Mouse (Mus musculus) layer of hippocampus, postnatal 14 days (tissue): Measurements from ENCODE around the gene Hoxa13. TPM values are rescaled to one million over a fixed set of nuclear protein-coding genes. Genes with fewer than 3 reads are reported as not detected.

ENCODE experiments used
- DNase-seq, 2 experiments: peaks; one replicate each; pipeline ENCODE4 v3.0.0; 2021 to 2022; ENCODE audit warnings: low spot score in 2 of 2, mixed read lengths in 1 of 2
- total RNA-seq, 2 experiments: library from RNA; stranded (reverse); gene quantifications; 2 replicates each; pipeline ENCODE4 v1.2.3; 2021

The Hoxa13 gene
- total RNA-seq, 2 experiments from 2014 or later: not detected

DNA sequence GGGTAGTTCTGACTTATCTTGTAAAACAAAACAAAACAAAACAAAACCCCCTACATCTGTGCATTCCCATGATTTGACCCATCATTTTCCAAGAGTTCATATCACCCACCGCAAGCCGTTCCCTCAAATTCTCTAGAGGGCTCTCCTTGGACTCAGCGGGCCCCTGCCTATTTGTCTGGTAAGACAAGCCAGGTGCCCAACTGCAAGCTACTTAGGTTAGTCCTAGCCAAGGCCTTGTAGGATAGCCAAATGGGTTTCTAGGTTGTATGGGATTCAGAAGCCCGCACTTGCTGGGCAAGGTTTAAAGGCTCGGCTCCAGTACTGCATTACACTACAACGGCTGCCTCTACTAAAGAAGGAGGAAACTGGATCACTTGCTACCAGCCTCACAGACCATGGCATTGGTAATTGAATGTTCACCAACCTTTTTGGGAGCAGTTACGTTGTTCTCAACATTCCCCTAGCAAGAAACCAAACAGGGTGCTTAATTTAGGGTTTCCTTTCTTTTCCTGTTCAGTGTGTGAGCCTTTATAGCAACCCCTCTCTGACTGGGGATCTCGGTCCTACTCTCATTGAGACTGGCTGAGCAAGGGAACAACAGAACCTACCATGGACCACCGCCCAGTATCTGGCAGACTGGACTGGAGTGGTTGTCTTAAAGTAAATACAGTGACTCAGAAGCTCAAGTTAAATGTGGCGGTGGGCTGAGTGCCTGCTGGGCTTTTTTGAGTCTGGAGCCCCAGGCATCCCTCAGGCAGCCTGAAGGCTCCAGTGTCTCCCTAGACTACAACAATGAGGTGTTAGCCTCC is 23.1 kb downstream of the Hoxa13 start:
- DNase-seq: no peak

DNA sequence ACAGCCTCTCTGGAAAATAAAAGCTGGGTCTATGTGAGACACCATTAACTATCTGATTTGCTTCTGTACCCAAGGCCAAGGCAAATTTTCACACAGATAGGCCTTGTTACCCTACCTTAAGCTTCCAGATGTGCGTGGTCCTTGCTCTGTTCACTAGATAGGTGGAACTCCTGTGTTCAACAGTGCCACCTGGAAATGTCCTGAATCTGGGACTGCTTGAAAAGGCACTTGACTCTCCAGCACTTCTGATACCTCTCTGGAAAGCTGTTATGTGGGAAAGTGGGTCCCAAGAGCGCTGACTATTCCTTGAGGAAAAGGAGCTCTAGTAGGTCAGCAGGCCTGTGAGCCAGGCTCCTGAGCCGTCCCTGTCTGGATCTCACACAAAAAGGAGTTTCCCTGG is 23.9 kb downstream of the Hoxa13 start:
- DNase-seq: no peak

DNA sequence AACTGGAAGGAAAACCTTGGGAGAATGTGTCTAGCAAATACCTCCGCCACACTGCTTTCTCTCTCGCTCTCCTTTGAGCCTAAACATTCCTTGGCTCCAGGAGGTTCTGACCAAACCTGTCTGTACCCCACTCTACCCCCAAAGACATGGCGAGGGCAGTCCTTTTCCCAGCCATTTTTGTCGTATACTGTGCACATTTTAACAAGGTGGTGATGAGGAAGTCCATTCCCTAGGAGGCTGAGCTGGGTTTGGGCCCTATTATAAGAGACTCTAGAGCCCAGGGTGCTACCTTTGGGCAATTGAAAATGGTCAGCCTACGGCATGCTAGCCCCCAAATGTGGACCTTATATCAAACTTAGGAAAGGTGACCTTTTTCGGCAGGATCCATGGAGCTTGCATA is 24.8 kb downstream of the Hoxa13 start:
- no peak for DNase-seq

DNA sequence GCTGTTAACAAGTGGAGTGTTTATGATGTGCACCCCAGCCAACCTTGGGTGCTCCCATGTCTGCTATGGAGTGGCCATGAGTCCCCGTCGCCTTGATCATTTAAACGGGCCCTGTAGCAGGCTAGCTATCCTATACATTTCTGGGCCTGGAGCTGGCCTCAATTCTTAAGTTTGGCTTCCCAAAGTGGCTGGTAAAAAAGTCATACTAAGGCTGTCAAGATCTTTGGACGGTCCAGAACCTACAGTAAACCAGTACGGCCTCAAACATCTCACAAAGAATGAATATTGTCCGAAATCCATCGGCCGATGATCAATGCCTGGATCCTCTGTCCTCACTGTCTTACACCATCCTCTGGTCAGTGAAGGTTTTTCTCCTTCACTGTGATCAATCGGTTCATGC is 25.4 kb downstream of the Hoxa13 start:
- DNase-seq: no peak

DNA sequence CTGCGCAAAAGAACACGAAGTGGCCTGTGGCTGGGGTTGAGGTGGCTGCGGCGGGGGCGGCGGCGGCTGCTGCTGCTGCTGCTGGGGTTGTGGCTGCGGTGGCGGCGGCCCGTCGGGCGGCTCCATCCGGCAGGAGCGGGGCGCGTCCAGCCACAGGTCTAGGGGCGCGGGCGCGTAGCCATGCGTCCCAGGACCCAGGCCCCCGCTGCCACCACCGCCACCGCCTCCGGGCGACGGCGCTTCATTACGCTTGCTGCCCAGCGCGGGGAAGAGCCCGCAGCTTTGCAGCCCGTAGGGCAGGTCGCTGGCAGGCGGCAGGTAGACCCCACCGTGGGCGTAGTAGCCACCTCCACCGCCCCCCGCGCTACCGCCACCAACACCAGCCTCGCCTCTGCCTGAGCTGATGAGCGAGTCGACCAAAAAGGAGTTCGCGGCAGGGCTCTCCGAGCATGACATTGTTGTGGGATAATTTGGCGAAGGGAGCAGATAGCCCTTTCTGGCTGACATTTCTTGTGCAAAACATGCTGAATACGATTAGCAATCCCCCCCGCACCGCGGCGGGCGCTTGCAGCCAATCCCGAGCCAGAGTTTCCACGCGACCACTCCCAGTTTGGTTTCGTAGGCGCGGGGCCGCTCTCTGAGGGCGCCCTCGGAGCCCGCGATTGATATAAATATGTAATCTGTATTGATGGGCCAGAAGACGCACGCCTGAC is 26.1 kb downstream of the Hoxa13 start:
- DNase-seq: no peak

DNA sequence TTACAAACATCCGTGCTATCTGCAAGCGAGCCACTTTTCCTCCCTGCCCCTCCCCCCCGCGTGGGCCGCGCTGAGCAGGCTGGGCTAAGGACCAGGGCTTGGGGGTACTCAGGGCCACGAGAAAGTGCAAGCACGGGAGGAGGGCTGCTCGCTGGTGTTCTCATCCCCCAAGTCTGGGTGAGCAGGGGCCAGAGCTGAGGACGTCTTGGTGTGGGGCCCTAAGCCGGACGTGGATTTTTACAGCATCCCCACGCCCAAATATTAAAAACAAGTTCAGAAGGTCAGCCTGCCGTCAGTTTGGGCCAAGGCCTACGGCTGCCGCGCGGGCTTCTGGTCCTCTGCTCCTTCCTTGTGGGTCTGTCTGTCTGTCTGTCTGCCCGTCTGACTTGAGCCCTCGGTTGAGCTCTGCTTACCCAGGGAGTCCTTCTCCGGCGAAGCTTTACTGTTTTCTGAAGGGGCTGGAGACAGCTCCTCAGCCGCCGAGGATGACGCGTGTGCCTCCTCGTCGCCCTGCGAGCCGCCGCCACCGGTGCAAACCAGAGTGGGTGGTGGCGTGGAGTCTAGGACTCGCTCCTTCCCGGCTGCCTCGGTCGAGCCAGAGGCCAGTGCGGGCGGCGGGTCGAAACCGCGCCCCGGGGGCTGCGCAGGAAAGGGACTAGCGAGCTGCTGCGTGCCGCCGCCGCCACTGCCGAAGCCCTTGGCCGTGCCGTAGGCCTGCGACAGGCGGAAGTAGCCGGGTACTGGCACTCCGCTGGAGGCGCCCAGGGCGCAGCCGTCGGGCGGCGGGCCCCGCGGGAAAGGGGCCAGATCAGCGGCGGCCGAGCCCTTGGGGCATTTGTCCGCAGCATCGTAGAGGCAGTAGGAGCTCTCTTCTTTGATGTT is 26.9 kb downstream of the Hoxa13 start:
- DNase-seq: no peak

DNA sequence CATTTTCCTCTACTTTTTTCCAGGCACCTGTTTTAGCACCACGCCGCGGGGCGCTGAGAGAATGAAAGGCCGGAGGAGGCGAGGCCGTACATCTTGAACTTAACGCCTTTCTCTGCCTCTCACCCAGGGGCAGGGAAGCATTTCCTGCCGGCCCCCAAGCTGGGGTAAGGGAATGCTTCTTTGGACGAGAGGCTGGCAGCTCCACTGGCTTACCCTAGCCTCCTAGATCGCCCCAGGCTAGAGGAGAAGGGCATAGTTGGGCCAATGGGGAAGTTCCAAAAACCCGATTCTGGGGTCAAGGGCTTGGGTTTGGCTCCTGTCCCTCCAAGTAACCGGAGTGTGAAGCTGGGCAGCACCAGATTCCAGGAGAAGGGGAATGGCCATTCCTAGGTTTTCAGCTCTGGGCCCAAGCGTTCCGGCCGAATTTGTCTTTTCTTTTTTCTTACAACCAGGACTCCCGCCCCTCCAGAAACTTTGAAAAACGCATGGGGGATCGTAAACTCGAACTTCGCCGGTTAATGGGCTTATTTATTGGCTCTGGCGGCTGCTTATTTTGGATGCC is 27.6 kb downstream of the Hoxa13 start:
- DNase-seq: no peak

DNA sequence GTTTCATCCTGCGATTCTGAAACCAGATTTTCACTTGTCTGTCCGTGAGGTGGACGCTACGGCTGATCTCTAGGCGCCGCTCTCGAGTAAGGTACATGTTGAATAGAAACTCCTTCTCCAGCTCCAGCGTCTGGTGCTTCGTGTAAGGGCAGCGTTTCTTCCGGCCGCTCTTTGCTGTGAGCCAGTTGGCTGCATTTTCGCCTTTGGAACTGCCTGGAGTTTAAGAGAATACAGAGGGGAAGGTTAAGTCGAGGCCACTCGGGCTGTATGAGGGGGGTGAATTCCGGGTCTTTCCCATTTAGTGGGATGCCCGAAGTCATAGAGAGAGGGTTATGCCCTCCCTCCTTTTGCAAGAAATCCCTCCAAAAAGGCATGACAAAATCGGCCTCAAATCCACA is 28.1 kb downstream of the Hoxa13 start:
- DNase-seq: no peak

DNA sequence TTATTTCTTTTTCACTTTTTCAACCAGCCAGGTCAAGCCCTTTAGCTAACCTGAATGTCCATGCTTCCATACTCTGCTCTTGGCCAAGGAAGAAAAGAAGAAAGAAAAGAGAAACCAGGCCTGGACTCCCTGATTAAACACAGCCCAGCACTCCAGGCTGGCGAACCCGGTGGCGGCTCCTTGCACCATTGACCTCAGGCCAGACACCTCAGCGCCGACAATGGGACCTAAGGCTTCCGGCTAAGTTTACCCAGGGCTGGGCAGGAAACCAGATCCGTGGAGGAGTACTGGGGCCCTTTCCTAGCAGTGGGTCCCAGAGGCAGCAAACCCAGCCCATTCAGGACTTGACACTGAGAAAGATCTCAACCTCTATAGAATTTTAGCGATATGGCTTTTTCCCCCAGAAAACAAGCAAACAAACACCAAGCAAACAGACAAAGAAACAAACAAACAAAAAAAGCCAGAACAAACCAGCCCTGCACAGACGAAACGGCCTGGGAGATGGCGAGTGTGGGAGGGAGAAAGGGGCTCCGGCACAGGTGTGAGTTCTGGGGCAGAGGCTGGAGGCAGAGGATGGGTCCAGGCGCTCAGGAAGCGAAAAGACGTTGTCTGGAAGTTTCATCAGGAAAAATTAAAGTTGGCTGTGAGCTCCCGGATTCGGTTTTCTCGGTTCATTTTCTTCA is 28.7 kb downstream of the Hoxa13 start:
- no peak for DNase-seq

DNA sequence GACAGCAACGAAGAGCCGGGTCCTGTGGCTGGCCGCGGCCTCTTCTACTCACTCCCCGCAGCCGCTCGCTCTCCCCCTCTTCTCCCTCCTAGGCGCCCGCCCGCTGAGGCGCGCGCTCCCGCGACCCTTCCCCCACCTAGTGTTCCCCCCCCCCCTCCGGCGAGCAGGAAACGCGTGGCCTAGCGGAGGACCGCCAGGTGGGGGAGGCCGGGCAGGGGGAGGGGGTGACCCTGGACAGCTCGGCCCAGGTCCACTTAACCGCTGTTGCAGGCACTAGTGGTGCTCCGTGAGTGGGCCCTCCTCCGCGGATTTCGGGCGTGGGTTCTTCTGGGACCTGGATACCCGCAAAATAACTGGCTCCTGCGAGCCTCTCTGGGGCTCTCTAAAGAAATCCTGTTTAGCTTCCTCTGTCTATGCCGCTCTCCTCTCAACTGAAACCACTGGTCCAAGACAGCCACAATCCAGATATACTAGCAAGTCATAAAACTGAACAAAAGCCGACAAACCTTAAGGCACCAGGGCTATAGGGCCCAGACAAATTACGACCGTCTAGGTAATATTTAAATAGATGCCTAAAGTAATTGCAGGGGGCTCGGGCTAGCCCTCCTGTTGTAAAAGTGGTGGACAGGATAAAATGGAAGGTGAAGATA is 30.0 kb downstream of the Hoxa13 start, which contains the start of gene Hoxa9:
Hoxa9 (minus strand) TSS at position 574 of the 650 bp plus-strand sequence.
- DNase-seq: no peak

DNA sequence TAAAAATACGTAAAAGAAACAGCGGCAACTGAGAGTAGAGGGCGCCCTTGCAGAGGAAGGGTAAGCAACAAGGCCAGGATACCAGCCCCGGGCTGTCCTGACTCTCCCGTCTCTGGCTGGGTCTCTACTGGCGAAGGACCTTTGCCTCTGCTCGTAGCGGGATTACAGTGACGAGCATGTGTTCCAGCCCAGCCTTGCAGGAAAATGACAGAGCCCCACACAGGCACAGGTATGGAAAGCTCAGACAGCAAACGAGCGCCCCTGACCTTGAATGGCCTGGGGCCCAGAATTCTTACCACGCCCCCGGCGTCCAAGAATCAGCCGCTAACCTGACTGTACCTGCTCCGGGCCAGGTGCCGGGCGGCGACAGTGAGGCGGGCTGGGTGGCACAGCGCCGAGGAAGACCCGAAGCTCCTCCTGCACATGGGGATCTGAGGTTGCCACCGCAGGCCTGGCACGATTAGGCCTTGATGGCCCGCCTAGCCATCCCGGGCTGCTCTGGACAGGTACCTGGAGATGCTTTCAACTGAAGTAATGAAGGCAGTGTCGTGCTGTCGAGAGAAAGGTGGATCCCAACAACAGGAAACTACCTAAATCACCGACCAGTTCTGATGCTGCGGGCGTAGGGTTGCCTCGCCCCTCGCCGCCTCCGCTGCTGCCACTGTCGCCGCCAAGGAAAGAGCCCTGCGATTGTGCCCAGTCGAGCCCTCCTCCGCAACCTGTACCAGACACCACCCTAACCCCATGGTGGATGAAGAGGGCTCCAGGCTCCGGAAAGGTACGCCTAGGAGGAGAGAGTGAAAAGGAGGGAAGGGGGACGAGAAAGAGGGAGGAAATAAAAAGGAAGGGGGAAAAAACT is 30.9 kb downstream of the Hoxa13 start:
- no peak for DNase-seq

DNA sequence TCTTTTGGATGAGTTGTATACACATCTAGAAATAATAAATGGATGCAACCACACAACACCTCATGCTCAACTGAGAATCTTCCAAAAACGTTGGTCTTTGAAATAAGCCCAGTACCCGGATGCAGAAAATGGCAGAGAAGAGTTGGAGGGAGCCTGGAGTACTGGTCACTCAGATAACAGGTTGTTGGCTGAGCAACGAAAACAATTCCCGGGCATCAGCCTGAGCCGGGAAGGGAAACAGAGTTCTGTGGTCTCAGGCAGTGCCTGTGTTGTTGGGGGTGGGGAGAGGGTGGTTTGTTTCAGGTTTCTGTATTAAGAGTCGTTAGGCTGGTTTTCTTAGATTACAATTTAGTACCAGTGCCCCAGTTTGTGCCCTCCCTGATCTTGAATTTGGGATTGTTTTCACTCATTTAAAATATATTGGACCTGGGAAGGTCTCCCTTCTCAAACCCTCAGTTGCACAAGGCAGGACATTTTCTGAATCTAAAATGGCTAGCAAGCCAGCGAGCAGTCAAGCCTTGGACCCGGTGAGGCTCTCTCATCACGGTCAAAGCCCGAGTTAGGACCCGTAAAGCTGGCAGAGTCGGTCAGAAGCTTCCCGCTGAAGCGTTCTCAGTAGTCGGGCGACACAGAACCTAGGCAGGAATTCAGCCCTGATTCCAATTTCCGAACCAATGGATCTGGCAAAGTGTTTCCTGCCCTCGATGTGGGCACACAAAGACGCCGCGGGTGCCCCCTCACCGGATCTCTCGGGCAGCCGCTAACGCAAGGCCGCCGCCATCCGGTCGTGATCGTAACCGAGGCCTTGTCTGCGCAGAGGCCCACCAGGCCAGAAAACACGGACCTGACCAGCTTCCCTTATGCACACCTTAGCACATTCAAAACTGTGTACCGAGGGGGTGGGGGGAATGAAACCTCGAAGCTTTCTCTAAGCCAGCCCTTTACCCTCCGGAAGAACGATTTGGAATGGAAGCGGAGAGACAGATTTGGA is 31.9 kb downstream of the Hoxa13 start:
- DNase-seq: no peak

DNA sequence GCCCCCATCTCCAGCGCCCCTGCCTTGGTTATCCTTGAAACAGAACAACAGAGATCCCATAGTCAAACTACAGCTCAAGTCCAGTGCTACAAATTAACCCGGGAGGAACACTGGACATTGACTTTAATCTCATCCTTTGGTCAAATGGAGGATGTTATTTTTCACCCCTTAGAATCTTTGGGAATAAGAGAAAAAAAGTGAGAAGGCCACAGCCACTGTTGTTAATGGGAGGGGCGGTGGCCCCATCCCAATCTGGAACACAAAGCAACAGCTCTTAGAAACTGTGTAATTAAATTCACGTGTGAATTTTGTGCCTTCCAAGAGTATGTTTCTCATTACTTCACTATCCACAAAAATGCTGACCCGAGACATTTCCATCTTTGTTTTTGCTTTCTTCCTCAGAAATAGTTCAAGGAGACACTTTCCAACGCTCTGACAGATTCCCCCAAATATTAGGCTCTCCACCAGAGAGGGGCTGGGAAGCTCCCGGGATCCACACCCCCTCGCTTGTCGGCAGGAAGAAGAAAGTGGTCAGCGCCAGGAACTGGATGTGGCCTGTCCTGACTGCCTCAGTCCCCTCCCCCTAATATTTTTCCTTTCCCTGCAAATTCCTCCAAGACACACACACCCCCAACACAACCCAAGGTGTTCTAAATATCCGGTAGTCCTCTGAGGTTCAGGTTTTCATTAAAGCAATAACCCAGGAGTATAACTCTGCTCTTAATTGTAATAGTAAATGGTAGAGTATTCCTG is 33.0 kb downstream of the Hoxa13 start:
- DNase-seq: no peak

DNA sequence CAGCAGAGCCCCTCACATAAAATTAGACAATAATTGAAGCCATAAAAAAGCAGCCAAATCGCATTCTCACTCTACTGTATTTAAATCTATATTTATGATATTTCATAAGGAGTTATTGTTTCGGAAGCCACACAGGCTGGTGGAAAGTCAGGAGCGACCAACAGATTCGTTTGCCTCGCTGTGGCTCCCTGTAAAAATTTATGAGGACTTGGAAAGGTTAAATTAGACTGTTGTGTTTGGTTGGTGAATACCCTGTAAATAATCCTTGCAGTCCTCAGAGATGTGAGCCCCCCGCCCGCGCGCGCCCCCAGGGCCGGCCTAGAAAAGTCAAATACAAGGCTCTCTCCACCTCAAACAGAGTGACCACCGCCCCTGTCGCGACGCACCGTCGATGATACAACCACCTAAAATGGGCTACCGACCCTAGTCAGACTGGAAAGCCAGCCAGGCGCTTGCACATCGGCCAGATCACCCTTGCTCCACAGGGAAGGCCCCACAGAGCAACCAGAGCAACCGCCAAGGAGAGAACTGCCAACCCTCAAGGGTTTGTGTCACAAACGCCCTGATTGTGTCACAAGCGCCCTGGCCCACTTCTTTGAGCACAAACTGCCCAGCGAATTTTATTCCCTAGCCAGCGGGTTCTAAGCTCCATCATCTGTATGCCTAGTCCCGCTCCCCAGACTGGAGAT is 34.0 kb downstream of the Hoxa13 start:
- no peak for DNase-seq

DNA sequence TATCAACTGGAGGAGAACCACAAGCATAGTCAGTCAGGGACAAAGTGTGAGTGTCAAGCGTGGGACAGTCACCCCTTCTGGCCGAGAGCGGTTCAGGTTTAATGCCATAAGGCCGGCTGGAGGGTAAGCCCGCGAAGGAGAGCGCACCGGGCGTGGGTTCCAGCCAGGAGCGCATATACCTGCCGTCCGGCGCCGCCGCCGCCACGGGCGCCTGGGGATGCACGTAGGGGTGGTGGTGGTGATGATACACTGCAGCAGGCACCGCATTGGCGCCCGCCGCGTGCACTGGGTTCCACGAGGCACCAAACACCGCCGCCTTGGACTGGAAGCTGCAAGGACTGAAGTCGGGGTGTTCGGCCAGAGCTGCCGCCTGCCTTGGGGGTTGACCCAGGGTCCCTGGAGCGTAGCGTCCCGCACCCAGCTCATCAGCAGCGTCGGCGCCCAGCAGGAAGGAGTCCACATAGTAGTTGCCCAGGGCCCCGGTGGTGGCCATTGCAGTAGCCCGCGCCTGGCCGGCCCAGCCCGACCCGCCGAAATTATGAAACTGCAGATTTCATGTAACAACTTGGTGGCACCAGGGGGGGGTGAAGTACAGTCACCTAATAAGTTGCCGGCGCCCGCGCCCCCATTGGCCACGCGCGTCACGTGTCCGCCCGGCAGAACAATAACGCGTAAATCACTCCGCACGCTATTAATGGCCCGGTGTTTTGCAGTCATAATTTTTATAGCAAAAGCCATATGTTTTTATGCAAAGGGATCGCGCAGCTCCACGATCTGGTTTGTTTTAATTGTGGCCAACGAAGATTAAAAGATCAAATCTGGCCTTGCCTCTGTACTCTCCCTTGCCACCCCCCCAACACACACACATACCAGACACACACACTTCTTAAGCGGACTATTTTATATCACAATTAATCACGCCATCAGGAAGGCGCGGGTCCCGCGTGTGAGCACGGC is 34.8 kb downstream of the Hoxa13 start:
- no peak for DNase-seq
